Mouse (Mus musculus) cerebral cortex, adult 2 months (tissue): ENCODE measurements around the gene Dab1.

Experiments
- WGBS: fragments of 180-500 bp; shearing (Covaris S2); methylation state at CpG from one replicate; pipeline ENCODE4 v1.1.7; 2018; 5-methylcytosine and 5-hydroxymethylcytosine counted together

The Dab1 gene

GRCm38 (mm10) chr4:104269422-104270172, 650.4 kb downstream of the Dab1 start:
- WGBS = 33% methylated on average over 6 of the region's 6 CpGs

- WGBS = 33% methylated on average over 5 of the region's 5 CpGs
Observed at GRCm38 (mm10) chr4:104270173-104270557, 651.0 kb downstream of the Dab1 start.

GRCm38 (mm10) chr4:104275260-104275659, 656.1 kb downstream of the Dab1 start:
- 52% methylated on average over 1 of the region's 1 CpGs for WGBS

GRCm38 (mm10) chr4:104276916-104277315, 657.8 kb downstream of the Dab1 start:
- 93% methylated on average over 7 of the region's 7 CpGs for WGBS

GRCm38 (mm10) chr4:104281518-104281917, 662.4 kb downstream of the Dab1 start:
- 63% methylated on average over 3 of the region's 3 CpGs for WGBS

- WGBS = 51% methylated on average over 6 of the region's 6 CpGs
Observed at GRCm38 (mm10) chr4:104283906-104284305, 664.7 kb downstream of the Dab1 start.

- 60% methylated on average over 3 of the region's 3 CpGs for WGBS
Observed at GRCm38 (mm10) chr4:104288401-104288800, 669.2 kb downstream of the Dab1 start.

GRCm38 (mm10) chr4:104301764-104302163, 682.6 kb downstream of the Dab1 start:
- WGBS = 63% methylated on average over 3 of the region's 3 CpGs

- WGBS = 42% methylated on average over 10 of the region's 10 CpGs
Observed at GRCm38 (mm10) chr4:104302996-104303652, 684.0 kb downstream of the Dab1 start.

- 51% methylated on average over 2 of the region's 2 CpGs for WGBS
Observed at GRCm38 (mm10) chr4:104307781-104308180, 688.6 kb downstream of the Dab1 start.

GRCm38 (mm10) chr4:104326221-104326620, 707.1 kb downstream of the Dab1 start:
- 33% methylated on average over 5 of the region's 5 CpGs for WGBS

- WGBS = 50% methylated on average over 6 of the region's 6 CpGs
Observed at GRCm38 (mm10) chr4:104331896-104332295, 712.7 kb downstream of the Dab1 start.

GRCm38 (mm10) chr4:104332399-104332798, 713.2 kb downstream of the Dab1 start:
- 37% methylated on average over 3 of the region's 3 CpGs for whole genome bisulfite sequencing

GRCm38 (mm10) chr4:104337279-104337678, 718.1 kb downstream of the Dab1 start:
- WGBS = 83% methylated on average over 10 of the region's 10 CpGs

- WGBS = 54% methylated on average over 2 of the region's 2 CpGs
Observed at GRCm38 (mm10) chr4:104338382-104338781, 719.2 kb downstream of the Dab1 start.

GRCm38 (mm10) chr4:104361345-104361744, 742.2 kb downstream of the Dab1 start:
- 59% methylated on average over 1 of the region's 1 CpGs for WGBS

- WGBS = 29% methylated on average over 8 of the region's 8 CpGs
Observed at GRCm38 (mm10) chr4:104366491-104366890, 747.3 kb downstream of the Dab1 start.

- WGBS = under 1% methylated on average over 94 of the region's 94 CpGs
Observed at GRCm38 (mm10) chr4:104366894-104367740, 748.0 kb downstream of the Dab1 start.

GRCm38 (mm10) chr4:104367741-104368411, 748.7 kb downstream of the Dab1 start:
- WGBS = under 1% methylated on average over 47 of the region's 48 CpGs

- WGBS = under 1% methylated on average over 20 of the region's 20 CpGs
Observed at GRCm38 (mm10) chr4:104368561-104369021, 749.4 kb downstream of the Dab1 start.

GRCm38 (mm10) chr4:104369091-104369490, 749.9 kb downstream of the Dab1 start:
- 8% methylated on average over 7 of the region's 7 CpGs for WGBS

- 73% methylated on average over 8 of the region's 8 CpGs for WGBS
Observed at GRCm38 (mm10) chr4:104371136-104371535, 752.0 kb downstream of the Dab1 start.
